Mouse (Mus musculus): ENCODE measurements around the gene Tbx3.

DNA sequence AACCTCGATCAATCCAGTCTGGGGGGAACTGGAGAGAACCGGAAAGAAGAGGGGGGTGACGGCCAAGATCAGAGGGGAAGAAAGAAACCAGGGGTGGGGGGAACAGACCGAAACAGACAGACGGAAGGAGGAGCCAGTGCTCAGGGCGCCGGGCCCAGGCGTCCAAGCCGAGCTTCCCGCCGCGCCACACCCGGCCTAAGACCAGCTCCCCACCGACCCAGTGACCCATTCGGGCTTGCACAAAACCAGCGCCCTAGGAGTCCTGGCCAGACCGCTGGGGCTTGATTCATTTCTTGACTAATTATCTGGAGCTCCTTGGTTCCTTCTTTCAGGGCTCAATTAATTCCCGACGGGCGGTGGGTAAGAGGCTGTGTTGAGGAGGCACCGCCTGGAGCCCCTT is 13.6 kb upstream of the Tbx3 start:
- TF ChIP-seq POLR2A (IDR thresholded peaks at IDR 0.05; ENCODE audit: insufficient read depth, low read length) (no peak), CTCF (IDR thresholded peaks at IDR 0.05; ENCODE audit: low read depth, low read length) (no peak), EP300 (IDR thresholded peaks at IDR 0.05; ENCODE audit: insufficient read depth, low read depth, low read length) (no peak)

Measured in ES-Bruce4 (cell line).